Mouse (Mus musculus) ES-E14 (cell line): ENCODE measurements around the gene Zmpste24. TPM values are rescaled to one million over a fixed set of nuclear protein-coding genes. Genes with fewer than 3 reads are reported as not detected.
A peak's percentile ranks its signal among the peaks of the same experiment; 100 is the strongest.

Experiments
- DNase-seq: peaks from one replicate; pipeline ENCODE4 v3.0.0-alpha.2; 2013; ENCODE audit warnings: low read depth, low spot score
- H3K27ac ChIP-seq: 2 replicates; pipeline ENCODE4 v1.5.1; 2012; ENCODE audit warnings: low read depth, mild to moderate bottlenecking, low read length, moderate library complexity, mixed read lengths; ENCODE audit not compliant: poor library complexity, insufficient read depth, severe bottlenecking
- H3K36me3 ChIP-seq: 2 replicates; pipeline ENCODE4 v1.6.1; 2012; ENCODE audit warnings: mild to moderate bottlenecking, low read length, moderate library complexity, mixed read lengths; ENCODE audit not compliant: control insufficient read depth, poor library complexity, insufficient read depth, severe bottlenecking
- H3K4me1 ChIP-seq, 2 experiments: fragments of 150-350 bp in 1 of 2; sonication (generic) in 1 of 2; 2 replicates each; pipeline ENCODE4 v1.6.1; 2012; ENCODE audit warnings: low read length in 2 of 2, mild to moderate bottlenecking in 1 of 2, mixed read lengths in 1 of 2; ENCODE audit not compliant: control insufficient read depth in 2 of 2, insufficient read depth in 2 of 2, poor library complexity in 1 of 2
- H3K4me3 ChIP-seq, 2 experiments: fragments of 150-350 bp in 1 of 2; sonication (generic) in 1 of 2; 2 replicates each; pipeline ENCODE4 v1.5.1; 2012; ENCODE audit warnings: low read length in 2 of 2, low read depth in 1 of 2, mild to moderate bottlenecking in 1 of 2, mixed read lengths in 1 of 2; ENCODE audit not compliant: insufficient read depth in 1 of 2, poor library complexity in 1 of 2, severe bottlenecking in 1 of 2
- H3K9ac ChIP-seq: 2 replicates; pipeline ENCODE4 v1.6.1; 2012; ENCODE audit warnings: low read depth, mild to moderate bottlenecking, low read length, mixed read lengths; ENCODE audit not compliant: poor library complexity, insufficient read depth, severe bottlenecking
- H3K9me3 ChIP-seq: fragments of 150-350 bp; sonication (generic); 2 replicates; pipeline ENCODE4 v1.6.1; 2012; ENCODE audit warnings: low read depth, mild to moderate bottlenecking, low read length; ENCODE audit not compliant: control insufficient read depth, insufficient read depth
- CHD2 ChIP-seq: IDR thresholded peaks from 2 replicates; pipeline ENCODE4 v1.6.1; 2014; ENCODE audit warnings: mild to moderate bottlenecking, low read depth, low read length, inconsistent platforms
- HCFC1 ChIP-seq: IDR thresholded peaks from 2 replicates; pipeline ENCODE4 v1.6.1; 2012; ENCODE audit warnings: low read length, inconsistent platforms, borderline replicate concordance; ENCODE audit not compliant: insufficient read depth
- MAFK ChIP-seq: IDR thresholded peaks from 2 replicates; pipeline ENCODE4 v1.6.1; 2014; ENCODE audit warnings: mild to moderate bottlenecking, low read depth, low read length, inconsistent platforms; ENCODE audit not compliant: insufficient read depth
- ZC3H11A ChIP-seq: IDR thresholded peaks from 2 replicates; pipeline ENCODE4 v1.6.1; 2012; ENCODE audit warnings: low read depth, mild to moderate bottlenecking, inconsistent platforms, low read length, borderline replicate concordance
- ZNF384 ChIP-seq: IDR thresholded peaks from 2 replicates; pipeline ENCODE4 v1.6.1; 2012; ENCODE audit warnings: low read depth, low read length, inconsistent platforms
- in situ Hi-C, 2 experiments: fragments of 600-800 bp; cut with MboI; formaldehyde crosslinking; loops; one replicate each; pipeline ENCODE4 v1.15.1; 2025; ENCODE audit warnings: low sequenced_read_pairs in 2 of 2, inconsistent platforms in 1 of 2; ENCODE audit not compliant: unreplicated experiment in 2 of 2
- total RNA-seq: library from RNA; depleted of rRNA; stranded (reverse); fragments of 300-350 nt; gene quantifications from 2 replicates; pipeline ENCODE4 v1.2.3, GENCODE M21; 2012; rRNA removed

Gene Zmpste24
- total RNA-seq: 45.3 and 47.0 TPM in 2 replicates

- H3K9ac ChIP-seq: peak within 1 kb of the TSS; percentile 81
- no peak within 1 kb of the TSS; the same call in 1 of the 2 replicates for H3K27ac ChIP-seq
- TF ChIP-seq HCFC1: peak; percentile 83
- peak; percentile 40; the same call in 1 of the 2 replicates for TF ChIP-seq CHD2
- TF ChIP-seq ZC3H11A: no peak
- TF ChIP-seq ZNF384: no peak
- peak within 1 kb of the TSS; percentile 70 to 85 for H3K4me3 ChIP-seq
- no peaks in the 10 kb centered on the region for H3K9me3 ChIP-seq
- peaks cover 0 to 3% of the 10 kb centered on the region in 2 experiments; a peak in 3 of 4 replicates for H3K4me1 ChIP-seq
- peak; percentile 93 for DNase-seq
- in situ Hi-C loops: no loop called here
- peaks cover 19% of the 10 kb centered on the region for H3K36me3 ChIP-seq
Measured at GRCm38 (mm10) chr4:121097650-121098378, at the start of gene Zmpste24. Zmpste24 (minus strand) TSS chr4:121098241.

GRCm38 (mm10) chr4:121109126-121109525 is 11.1 kb upstream of the Zmpste24 start, which contains the start of gene Tmco2:
Tmco2 (minus strand) TSS chr4:121109226.
- Histone ChIP-seq H3K9me3 (no peaks in the 10 kb centered on the region), H3K9ac (no peak within 1 kb of the TSS), H3K36me3 (no peaks in the 10 kb centered on the region), H3K27ac (no peak within 1 kb of the TSS), H3K4me1 (no peaks in the 10 kb centered on the region), H3K4me3 (no peak within 1 kb of the TSS)
- no peak for TF ChIP-seq ZC3H11A
- TF ChIP-seq HCFC1: no peak
- no peak for TF ChIP-seq MAFK
- TF ChIP-seq ZNF384: no peak
- no peak for TF ChIP-seq CHD2
- in situ Hi-C loops: no loop called here
- DNase-seq: no peak

- Histone ChIP-seq H3K4me3 (no peak overlapping the region), H3K9ac (no peak overlapping the region), H3K27ac (no peak overlapping the region), H3K4me1 (no peaks in the 10 kb centered on the region), H3K9me3 (no peaks in the 10 kb centered on the region), H3K36me3 (no peaks in the 10 kb centered on the region)
- DNase-seq: no peak
- in situ Hi-C loops: no loop called here
- no peak for TF ChIP-seq ZNF384
- no peak for TF ChIP-seq MAFK
- no peak for TF ChIP-seq ZC3H11A
- no peak for TF ChIP-seq HCFC1
- TF ChIP-seq CHD2: no peak
Measured at GRCm38 (mm10) chr4:121103304-121103703, 5.3 kb upstream of the Zmpste24 start.

- H3K9me3 ChIP-seq: no peaks in the 10 kb centered on the region
- no peak for DNase-seq
Measured at GRCm38 (mm10) chr4:121090211-121090610, 7.8 kb downstream of the Zmpste24 start.

More at GRCm38 (mm10) chr4:121090211-121090610, 7.8 kb downstream of the Zmpste24 start:
- Histone ChIP-seq H3K27ac (no peak overlapping the region), H3K36me3 (peaks cover 22% of the 10 kb centered on the region), H3K9ac (no peak overlapping the region), H3K4me1 (no peaks in the 10 kb centered on the region), H3K4me3 (no peak overlapping the region)
- no peak for TF ChIP-seq HCFC1
- TF ChIP-seq MAFK: no peak
- TF ChIP-seq ZC3H11A: no peak
- no peak for TF ChIP-seq CHD2
- TF ChIP-seq ZNF384: no peak
- in situ Hi-C loops: no loop called here
